Mouse (Mus musculus): ENCODE results near the gene Gdi2. TPM values are rescaled to one million over a fixed set of nuclear protein-coding genes. Genes with fewer than 3 reads are reported as not detected.
A peak's percentile ranks its signal among the peaks of the same experiment; 100 is the strongest.
"Not testable (repeated sequence)": the region's sequence is repeated elsewhere in the genome, so short reads cannot be mapped to it uniquely, and the experiment has no call there.

The Gdi2 gene
- 416 and 431 TPM in 2 replicates for polyA plus RNA-seq (2016; fragmentation: Nextera tagmentation; extraction: Ambion mirVana)

DNA sequence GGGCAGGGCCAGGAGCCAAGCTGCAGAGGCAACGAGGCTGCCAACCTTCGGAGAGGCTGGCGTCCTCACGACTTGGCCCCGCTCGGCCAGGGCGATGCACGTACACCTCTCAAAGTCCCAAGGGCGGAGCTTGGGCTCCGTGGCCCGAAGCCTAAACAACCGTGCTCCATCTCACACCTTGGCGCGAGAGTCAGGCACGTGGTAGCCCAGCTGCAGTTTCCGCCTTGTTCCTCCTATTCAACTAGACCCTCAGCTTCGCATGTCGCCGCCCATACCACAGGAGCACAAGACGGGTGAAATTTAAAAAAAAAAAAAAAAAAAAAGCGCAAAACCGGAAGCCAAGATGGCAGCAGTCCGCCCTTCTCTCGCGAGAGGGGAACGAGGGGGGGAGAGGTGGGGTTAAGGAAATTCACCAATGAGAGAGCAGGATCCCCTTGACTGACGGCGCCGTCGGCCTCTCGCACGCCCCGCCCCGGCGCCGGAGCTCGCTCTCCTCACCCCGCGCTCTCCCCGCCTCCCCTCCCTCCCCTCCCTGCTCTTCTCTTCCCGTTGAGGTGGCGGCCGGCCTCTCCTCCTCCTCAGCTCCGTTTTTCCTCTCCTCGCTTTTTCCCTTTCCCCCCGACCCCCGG lies at the start of gene Gdi2:
TSS of gene Gdi2 (plus strand) at position 470 of the 629 bp plus-strand sequence.
- H3K9ac ChIP-seq: peak within 1 kb of the TSS; percentile 98
- WGBS: under 1% methylated on average over 33 of the region's 47 CpGs
- no peaks in the 10 kb centered on the region for H3K9me3 ChIP-seq
- peak within 1 kb of the TSS; percentile 78 for H3K4me2 ChIP-seq (replicated peaks)
- H3K4me1 ChIP-seq: peaks cover 18% of the 10 kb centered on the region
- H3K4me3 ChIP-seq: peak within 1 kb of the TSS; percentile 93
- H3K27ac ChIP-seq: peak within 1 kb of the TSS; percentile 96
- peak; percentile 98 for ATAC-seq (ENCODE audit: low FRiP score, low read depth)
- H3K36me3 ChIP-seq: no peaks in the 10 kb centered on the region
- H3K27me3 ChIP-seq (replicated peaks): no peaks in the 10 kb centered on the region

DNA sequence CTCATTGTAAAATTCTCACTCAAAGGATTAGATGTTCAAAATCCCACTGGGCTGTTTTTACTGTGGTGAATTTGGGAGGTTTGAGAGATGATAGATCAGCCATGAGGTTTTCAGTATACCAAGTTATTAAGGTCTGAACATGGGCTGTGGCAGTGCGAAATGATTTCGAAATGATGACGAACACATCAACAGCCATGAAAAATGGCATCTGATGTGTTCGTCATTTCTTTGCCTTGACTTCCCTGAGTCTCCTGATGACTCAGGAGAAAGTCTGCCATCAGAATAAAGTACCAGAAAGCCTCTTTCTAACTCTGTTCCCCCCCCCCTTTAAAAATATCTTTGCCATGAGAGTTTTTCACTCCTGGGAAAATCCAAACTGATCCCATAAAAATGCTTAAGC lies 42.3 kb upstream of the Gdi2 start:
- Histone ChIP-seq H3K36me3 (no peaks in the 10 kb centered on the region), H3K9ac (no peak overlapping the region), H3K4me2 (replicated peaks) (no peak overlapping the region), H3K27me3 (replicated peaks) (no peaks in the 10 kb centered on the region), H3K9me3 (no peaks in the 10 kb centered on the region), H3K27ac (no peak overlapping the region), H3K4me1 (no peaks in the 10 kb centered on the region), H3K4me3 (no peak overlapping the region)
- ATAC-seq (ENCODE audit: low FRiP score, low read depth): no peak
- 97% methylated on average over 4 of the region's 4 CpGs for WGBS

DNA sequence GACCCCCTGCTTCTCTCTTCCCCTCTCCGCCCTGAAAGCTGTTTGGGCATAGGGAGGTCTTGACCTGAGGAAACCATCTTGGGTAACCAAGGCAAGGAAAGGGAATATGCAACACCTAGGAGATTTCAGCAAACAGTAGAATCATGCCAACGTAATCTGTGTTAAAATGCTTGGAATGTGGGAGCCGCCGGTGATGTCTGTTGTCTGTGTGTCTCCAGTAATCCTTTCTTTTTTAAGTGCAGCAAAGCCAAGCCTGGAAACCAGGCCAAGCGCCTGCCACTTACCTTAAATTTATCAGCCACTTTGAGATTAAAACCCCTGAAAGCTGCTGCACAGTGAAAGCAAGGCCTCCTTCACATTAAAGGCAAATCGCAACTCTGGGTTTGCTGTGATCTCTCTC lies 36.8 kb upstream of the Gdi2 start:
- H3K4me2 ChIP-seq (replicated peaks); H3K36me3 ChIP-seq: not testable (repeated sequence)
- 89% methylated on average over 6 of the region's 6 CpGs for WGBS

DNA sequence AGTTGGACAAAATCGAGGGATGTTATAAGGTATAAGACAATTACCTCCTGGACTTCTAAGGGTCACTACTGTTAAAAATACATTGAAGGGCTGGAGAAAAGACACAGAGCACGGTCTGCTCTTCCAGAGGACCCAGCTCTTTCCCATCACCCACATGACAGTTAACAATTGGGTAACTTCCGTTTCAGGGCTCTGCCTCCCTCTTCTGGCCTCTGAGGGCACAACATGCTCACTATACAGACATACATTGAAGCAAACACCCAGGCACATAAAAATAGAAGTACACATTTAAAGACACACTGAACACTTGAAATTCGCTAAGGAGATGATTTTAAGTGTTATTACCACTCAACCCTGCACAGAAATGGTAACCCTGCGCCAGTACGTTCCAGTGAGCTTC lies 22.5 kb upstream of the Gdi2 start:
- not testable (repeated sequence) for H3K4me1 ChIP-seq; H3K27ac ChIP-seq; H3K27me3 ChIP-seq (replicated peaks); H3K4me2 ChIP-seq (replicated peaks); H3K4me3 ChIP-seq; ATAC-seq (ENCODE audit: low FRiP score, low read depth); H3K9me3 ChIP-seq; H3K9ac ChIP-seq; H3K36me3 ChIP-seq
- 78% methylated on average over 6 of the region's 6 CpGs for WGBS

More for the DNA sequence above, 36.8 kb upstream of the Gdi2 start:
- not testable (repeated sequence) for H3K4me3 ChIP-seq; H3K9me3 ChIP-seq; H3K27ac ChIP-seq; H3K4me1 ChIP-seq; H3K27me3 ChIP-seq (replicated peaks); H3K9ac ChIP-seq; ATAC-seq (ENCODE audit: low FRiP score, low read depth)

- not testable (repeated sequence) for H3K27me3 ChIP-seq (replicated peaks); H3K36me3 ChIP-seq; H3K4me2 ChIP-seq (replicated peaks); H3K27ac ChIP-seq; H3K4me1 ChIP-seq; H3K9me3 ChIP-seq; H3K4me3 ChIP-seq; ATAC-seq (ENCODE audit: low FRiP score, low read depth); H3K9ac ChIP-seq
- 82% methylated on average over 4 of the region's 4 CpGs for WGBS
Measured at GRCm38 (mm10) chr13:3519357-3519756, 18.5 kb upstream of the Gdi2 start.

DNA sequence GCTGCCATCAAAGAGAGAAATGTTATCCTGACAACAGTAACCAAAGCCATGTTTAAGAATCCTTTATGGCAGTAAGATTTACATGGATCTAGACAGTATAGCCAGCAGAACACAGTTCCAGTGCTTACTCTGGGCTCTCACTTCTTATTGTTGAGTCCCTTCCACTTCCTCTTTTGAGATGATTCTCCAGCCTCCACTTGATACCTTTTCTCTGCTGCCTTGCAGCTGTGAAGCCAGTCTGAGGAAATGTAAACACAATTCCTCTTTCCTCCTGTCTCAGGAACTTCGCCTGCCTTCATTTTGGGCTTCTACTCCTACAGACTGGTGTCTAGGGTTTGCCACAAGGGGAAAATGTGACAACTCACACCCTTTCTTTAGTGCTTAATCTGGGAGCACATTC lies 17.9 kb upstream of the Gdi2 start:
- H3K27me3 ChIP-seq (replicated peaks); H3K4me2 ChIP-seq (replicated peaks); H3K27ac ChIP-seq; ATAC-seq (ENCODE audit: low FRiP score, low read depth); H3K4me3 ChIP-seq; H3K4me1 ChIP-seq; H3K36me3 ChIP-seq; H3K9ac ChIP-seq; H3K9me3 ChIP-seq: not testable (repeated sequence)
- WGBS: 52% methylated on average over 1 of the region's 1 CpGs

GRCm38 (mm10) chr13:3523459-3523858 lies 14.4 kb upstream of the Gdi2 start:
- H3K4me3 ChIP-seq: no peak overlapping the region
- WGBS: 77% methylated on average over 6 of the region's 6 CpGs
- no peaks in the 10 kb centered on the region for H3K4me1 ChIP-seq
- no peak overlapping the region for H3K9ac ChIP-seq
- no peaks in the 10 kb centered on the region for H3K27me3 ChIP-seq (replicated peaks)
- no peaks in the 10 kb centered on the region for H3K36me3 ChIP-seq
- H3K4me2 ChIP-seq (replicated peaks): no peak overlapping the region
- H3K9me3 ChIP-seq: no peaks in the 10 kb centered on the region
- ATAC-seq (ENCODE audit: low FRiP score, low read depth): no peak
- no peak overlapping the region for H3K27ac ChIP-seq

- H3K27ac ChIP-seq: no peak overlapping the region
- H3K36me3 ChIP-seq: no peaks in the 10 kb centered on the region
- no peak overlapping the region for H3K9ac ChIP-seq
- no peak overlapping the region for H3K4me2 ChIP-seq (replicated peaks)
- no peaks in the 10 kb centered on the region for H3K27me3 ChIP-seq (replicated peaks)
- WGBS: 86% methylated on average over 1 of the region's 1 CpGs
- H3K9me3 ChIP-seq: no peaks in the 10 kb centered on the region
- H3K4me3 ChIP-seq: no peak overlapping the region
- no peak for ATAC-seq (ENCODE audit: low FRiP score, low read depth)
- H3K4me1 ChIP-seq: no peaks in the 10 kb centered on the region
Measured at GRCm38 (mm10) chr13:3523946-3524345, 13.9 kb upstream of the Gdi2 start.

DNA sequence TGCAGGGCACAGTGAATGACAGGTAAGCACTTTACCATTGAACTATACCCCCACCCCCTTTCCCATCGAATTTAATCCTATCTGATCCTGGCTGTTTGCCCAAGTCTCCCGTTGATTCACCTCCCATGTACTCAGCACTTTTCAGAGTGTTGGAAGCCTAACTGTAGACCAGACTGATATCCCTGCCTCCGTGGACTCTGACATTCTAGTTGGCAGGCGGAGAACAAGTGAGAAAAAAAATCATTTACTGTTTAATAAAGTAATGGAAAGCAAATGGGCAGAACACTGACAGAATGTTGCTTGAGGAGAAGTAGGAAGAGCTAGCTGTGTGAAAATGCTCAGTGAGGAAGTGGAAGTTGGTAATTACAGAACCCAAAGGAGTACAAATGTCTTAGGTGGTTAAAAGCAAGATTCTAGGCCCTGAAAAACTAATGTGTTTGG lies 12.2 kb upstream of the Gdi2 start:
- no peak overlapping the region for H3K4me2 ChIP-seq (replicated peaks)
- H3K27me3 ChIP-seq (replicated peaks): no peaks in the 10 kb centered on the region
- H3K9ac ChIP-seq: no peak overlapping the region
- no peak overlapping the region for H3K27ac ChIP-seq
- H3K4me3 ChIP-seq: no peak overlapping the region
- ATAC-seq (ENCODE audit: low FRiP score, low read depth): no peak
- 79% methylated on average over 4 of the region's 4 CpGs for WGBS
- no peaks in the 10 kb centered on the region for H3K36me3 ChIP-seq
- H3K9me3 ChIP-seq: no peaks in the 10 kb centered on the region
- H3K4me1 ChIP-seq: no peaks in the 10 kb centered on the region

- H3K4me1 ChIP-seq: no peaks in the 10 kb centered on the region
- no peaks in the 10 kb centered on the region for H3K27me3 ChIP-seq (replicated peaks)
- no peaks in the 10 kb centered on the region for H3K9me3 ChIP-seq
- no peak overlapping the region for H3K9ac ChIP-seq
- H3K36me3 ChIP-seq: no peaks in the 10 kb centered on the region
- no peak overlapping the region for H3K4me2 ChIP-seq (replicated peaks)
- H3K27ac ChIP-seq: no peak overlapping the region
- no peak for ATAC-seq (ENCODE audit: low FRiP score, low read depth)
- no peak overlapping the region for H3K4me3 ChIP-seq
- WGBS: 82% methylated on average over 8 of the region's 8 CpGs
Measured at GRCm38 (mm10) chr13:3526328-3526727, 11.5 kb upstream of the Gdi2 start.

DNA sequence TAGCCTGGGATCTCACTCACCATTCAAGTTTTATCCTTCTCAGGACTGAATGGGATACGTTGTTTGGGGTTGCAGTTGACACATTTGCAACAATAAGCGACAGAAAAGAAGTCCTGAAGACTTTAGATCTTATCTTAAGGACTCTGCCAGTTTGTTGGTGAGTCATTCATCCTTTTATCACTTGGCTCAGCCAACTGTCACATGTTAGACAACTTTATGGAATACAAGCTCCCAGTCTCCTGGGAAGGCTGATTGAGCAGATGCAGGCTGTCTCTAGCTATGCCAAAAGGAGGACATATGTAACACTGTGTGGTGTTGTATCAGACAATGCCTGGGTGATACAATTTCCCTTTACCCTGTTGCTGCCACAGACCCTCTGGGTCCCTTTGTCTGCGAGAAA lies 7.4 kb upstream of the Gdi2 start:
- WGBS: 77% methylated on average over 3 of the region's 3 CpGs
- ATAC-seq (ENCODE audit: low FRiP score, low read depth): no peak

GRCm38 (mm10) chr13:3531176-3531575 lies 6.7 kb upstream of the Gdi2 start:
- WGBS: 59% methylated on average over 2 of the region's 2 CpGs
- not testable (repeated sequence) for H3K9me3 ChIP-seq; H3K9ac ChIP-seq; H3K4me2 ChIP-seq (replicated peaks); H3K4me3 ChIP-seq; ATAC-seq (ENCODE audit: low FRiP score, low read depth); H3K27me3 ChIP-seq (replicated peaks); H3K36me3 ChIP-seq; H3K4me1 ChIP-seq; H3K27ac ChIP-seq

More for the DNA sequence above, 7.4 kb upstream of the Gdi2 start:
- Histone ChIP-seq H3K27me3 (replicated peaks) (no peaks in the 10 kb centered on the region), H3K4me2 (replicated peaks) (no peak overlapping the region), H3K4me3 (no peak overlapping the region), H3K27ac (no peak overlapping the region), H3K9me3 (no peaks in the 10 kb centered on the region), H3K9ac (no peak overlapping the region), H3K4me1 (no peaks in the 10 kb centered on the region), H3K36me3 (no peaks in the 10 kb centered on the region)

DNA sequence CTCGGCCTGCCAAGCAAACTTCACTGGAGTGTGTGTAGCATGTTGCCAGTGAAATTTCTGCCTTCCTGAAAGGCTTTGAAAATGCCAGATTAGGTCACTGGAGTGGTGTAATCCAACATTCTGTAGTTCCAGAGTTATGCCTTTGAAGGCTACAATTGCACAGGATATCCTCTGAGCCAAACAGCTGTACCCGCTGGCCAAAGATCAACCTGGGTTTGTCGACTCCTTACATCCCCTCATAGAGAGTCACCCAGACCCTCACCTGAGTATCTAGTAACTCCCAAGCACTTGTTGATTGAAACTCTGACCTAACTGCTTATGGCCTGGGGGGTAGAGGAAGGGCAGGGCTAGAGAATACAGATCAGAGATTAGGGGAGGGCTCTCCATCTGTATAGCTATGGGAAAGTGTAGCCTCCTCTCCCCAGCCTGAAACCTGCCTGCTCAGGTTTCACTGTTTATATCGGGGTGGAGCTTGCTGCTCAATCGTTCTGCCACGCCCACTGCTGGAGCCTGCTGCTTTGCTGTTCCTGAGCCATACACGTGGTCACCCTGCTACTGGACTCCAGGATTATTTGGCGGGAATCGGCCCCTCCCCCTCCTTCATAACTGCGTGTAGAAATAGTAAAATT lies 6.1 kb upstream of the Gdi2 start:
- Histone ChIP-seq H3K9ac (no peak overlapping the region), H3K9me3 (no peaks in the 10 kb centered on the region), H3K4me1 (no peaks in the 10 kb centered on the region), H3K27me3 (replicated peaks) (no peaks in the 10 kb centered on the region), H3K4me3 (no peak overlapping the region), H3K36me3 (no peaks in the 10 kb centered on the region), H3K27ac (no peak overlapping the region), H3K4me2 (replicated peaks) (no peak overlapping the region)
- no peak for ATAC-seq (ENCODE audit: low FRiP score, low read depth)
- WGBS: 66% methylated on average over 10 of the region's 10 CpGs

Measured in neural tube, embryonic 12.5 days (tissue).